Mouse (Mus musculus) embryonic facial prominence, embryonic 11.5 days (tissue): ENCODE measurements around the gene Phf24. TPM values are rescaled to one million over a fixed set of nuclear protein-coding genes. Genes with fewer than 3 reads are reported as not detected.
A peak's percentile ranks its signal among the peaks of the same experiment; 100 is the strongest.

Experiments used
- ATAC-seq: fragments of 200-750 bp; cut with Nextera tagmentation; replicated peaks from 2 replicates; pipeline ENCODE4 v1.8.0; 2017; ENCODE audit warnings: low read depth; ENCODE audit not compliant: insufficient number of reproducible peaks, low FRiP score, low TSS enrichment
- DNase-seq: peaks from one replicate; pipeline ENCODE4 v3.0.0-alpha.2; 2015; ENCODE audit warnings: low spot score
- H3K27ac ChIP-seq: fragments of 300-500 bp; sonication (generic); replicated peaks from 2 replicates; pipeline ENCODE4 v1.5.1; 2014; ENCODE audit warnings: mild to moderate bottlenecking, low read depth, low read length, control low read depth
- H3K27me3 ChIP-seq: fragments of 300-500 bp; sonication (generic); 2 replicates; pipeline ENCODE4 v1.6.1; 2014; ENCODE audit warnings: mild to moderate bottlenecking, low read length, moderate library complexity, mixed read lengths; ENCODE audit not compliant: control insufficient read depth, insufficient read depth
- H3K36me3 ChIP-seq: fragments of 300-500 bp; sonication (generic); replicated peaks from 2 replicates; pipeline ENCODE4 v1.6.1; 2014; ENCODE audit warnings: low read depth, mild to moderate bottlenecking, low read length, moderate library complexity, mixed read lengths; ENCODE audit not compliant: control insufficient read depth, insufficient read depth
- H3K4me1 ChIP-seq: fragments of 300-500 bp; sonication (generic); 2 replicates; pipeline ENCODE4 v1.6.1; 2014; ENCODE audit warnings: low read length, mixed read lengths; ENCODE audit not compliant: control insufficient read depth, insufficient read depth
- H3K4me2 ChIP-seq: fragments of 300-500 bp; sonication (generic); 2 replicates; pipeline ENCODE4 v1.6.1; 2014; ENCODE audit warnings: low read depth, mild to moderate bottlenecking, control low read depth, low read length, moderate library complexity
- H3K4me3 ChIP-seq: fragments of 300-500 bp; sonication (generic); 2 replicates; pipeline ENCODE4 v1.5.1; 2014; ENCODE audit warnings: low read depth, low read length, control low read depth
- H3K9ac ChIP-seq: fragments of 300-500 bp; sonication (generic); replicated peaks from 2 replicates; pipeline ENCODE4 v1.6.1; 2014; ENCODE audit warnings: mild to moderate bottlenecking, control low read depth, low read length
- H3K9me3 ChIP-seq: fragments of 300-500 bp; sonication (generic); replicated peaks from 2 replicates; pipeline ENCODE4 v1.6.1; 2016; ENCODE audit warnings: mild to moderate bottlenecking, low read length, inconsistent platforms, mixed read lengths; ENCODE audit not compliant: control insufficient read depth
- WGBS: fragments of 180-500 bp; shearing (Covaris S2); extraction: QIAGEN DNeasy Blood & Tissue Kit; methylation state at CpG from one replicate; pipeline ENCODE4 v1.1.7; 2014; 5-methylcytosine and 5-hydroxymethylcytosine counted together
- polyA plus RNA-seq: library from polyadenylated mRNA; unstranded; fragments of >200 nt; fragmentation: Nextera tagmentation; extraction: Ambion mirVana; gene quantifications from 2 replicates; pipeline ENCODE4 v1.2.1, GENCODE M21; 2014

Gene Phf24
- polyA plus RNA-seq, 1 experiment from 2014 or later, result 0.80 TPM

DNA sequence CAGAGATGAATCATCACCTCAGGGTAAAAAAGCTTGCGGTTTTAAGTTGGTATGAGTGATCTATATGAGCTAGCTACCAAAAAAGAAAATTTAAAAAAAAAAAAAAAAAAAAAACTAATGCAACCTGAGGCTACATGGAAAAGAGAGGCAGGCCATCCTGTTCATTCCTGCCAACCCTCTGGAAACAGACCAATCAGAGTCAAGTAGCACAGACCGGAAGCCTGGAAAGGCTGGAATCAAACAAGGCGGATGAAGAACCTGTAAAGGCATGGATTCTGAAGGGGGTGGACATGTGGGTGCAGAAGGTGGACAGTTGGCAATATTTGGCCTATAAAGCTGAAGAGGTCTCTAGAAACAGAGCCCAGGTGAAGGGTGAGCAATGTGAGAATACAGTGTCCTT, 29.0 kb downstream of the Phf24 start:
- Histone ChIP-seq H3K9me3 (no peaks in the 10 kb centered on the region), H3K4me3 (no peak overlapping the region), H3K27me3 (no peaks in the 10 kb centered on the region), H3K4me2 (no peak overlapping the region), H3K9ac (no peak overlapping the region), H3K4me1 (no peaks in the 10 kb centered on the region; the same call in 1 of the 2 replicates), H3K27ac (no peak overlapping the region), H3K36me3 (no peaks in the 10 kb centered on the region)
- 84% methylated on average over 3 of the region's 3 CpGs for WGBS
- ATAC-seq (no peak), DNase-seq (no peak)

DNA sequence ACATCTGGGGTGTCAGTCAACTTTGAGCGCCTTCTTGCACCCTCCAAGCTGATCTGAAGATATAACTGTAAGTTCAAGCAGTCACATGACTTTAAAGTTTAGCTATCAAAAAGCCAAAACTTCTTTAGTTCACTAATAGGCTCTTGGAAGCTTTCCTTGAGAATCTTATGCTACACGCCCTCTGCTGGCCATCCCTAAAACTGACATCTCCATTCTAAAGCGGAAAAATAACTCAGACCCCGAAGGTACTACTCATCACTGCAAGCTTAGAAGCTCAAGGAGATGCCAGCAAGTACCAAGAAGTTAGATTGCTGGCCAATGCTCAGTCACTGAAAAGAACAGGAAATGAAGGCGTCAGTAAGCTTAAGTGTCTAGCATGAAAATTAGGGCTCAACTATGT, 29.5 kb downstream of the Phf24 start:
- Histone ChIP-seq H3K36me3 (no peaks in the 10 kb centered on the region), H3K4me3 (no peak overlapping the region), H3K27ac (no peak overlapping the region), H3K4me2 (no peak overlapping the region), H3K4me1 (no peaks in the 10 kb centered on the region; the same call in 1 of the 2 replicates), H3K9me3 (no peaks in the 10 kb centered on the region), H3K9ac (no peak overlapping the region), H3K27me3 (no peaks in the 10 kb centered on the region)
- DNase-seq, result peak; percentile 81
- WGBS, result 9% methylated on average over 5 of the region's 5 CpGs
- ATAC-seq, result no peak

DNA sequence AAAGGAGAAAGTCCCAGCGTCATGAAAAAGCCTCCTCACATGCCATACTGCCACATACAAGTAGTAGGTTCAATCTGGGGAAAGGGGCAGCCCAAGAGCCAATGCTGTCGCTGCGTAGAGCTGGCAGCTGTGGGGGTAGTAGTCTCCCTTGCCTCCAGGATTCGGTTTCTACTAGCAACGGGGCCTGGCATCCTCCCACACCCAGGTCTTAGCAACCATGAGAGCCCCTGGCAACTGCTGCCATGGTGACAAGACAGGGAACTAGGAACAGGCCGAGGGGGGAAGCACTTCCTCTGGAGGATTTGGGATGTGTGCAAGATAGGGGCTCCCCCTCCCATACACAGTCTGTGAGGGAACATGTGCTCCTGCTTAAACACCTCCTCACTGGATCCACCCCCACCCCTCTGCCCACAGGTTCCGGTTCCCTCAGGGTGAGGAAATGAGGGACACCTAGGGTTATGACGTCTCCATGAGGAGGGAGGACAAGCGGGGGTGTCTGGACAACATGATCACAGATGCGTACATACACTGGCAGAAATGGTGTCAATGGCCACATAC, 30.4 kb downstream of the Phf24 start:
- no peak overlapping the region for H3K4me2 ChIP-seq
- ATAC-seq (no peak), DNase-seq (peak; percentile 31)
- H3K4me3 ChIP-seq, result no peak overlapping the region
- no peaks in the 10 kb centered on the region for H3K36me3 ChIP-seq
- H3K9ac ChIP-seq, result no peak overlapping the region
- H3K4me1 ChIP-seq, result no peaks in the 10 kb centered on the region; the same call in 1 of the 2 replicates
- H3K27ac ChIP-seq, result no peak overlapping the region
- WGBS, result 54% methylated on average over 10 of the region's 10 CpGs
- no peaks in the 10 kb centered on the region for H3K27me3 ChIP-seq
- no peaks in the 10 kb centered on the region for H3K9me3 ChIP-seq

DNA sequence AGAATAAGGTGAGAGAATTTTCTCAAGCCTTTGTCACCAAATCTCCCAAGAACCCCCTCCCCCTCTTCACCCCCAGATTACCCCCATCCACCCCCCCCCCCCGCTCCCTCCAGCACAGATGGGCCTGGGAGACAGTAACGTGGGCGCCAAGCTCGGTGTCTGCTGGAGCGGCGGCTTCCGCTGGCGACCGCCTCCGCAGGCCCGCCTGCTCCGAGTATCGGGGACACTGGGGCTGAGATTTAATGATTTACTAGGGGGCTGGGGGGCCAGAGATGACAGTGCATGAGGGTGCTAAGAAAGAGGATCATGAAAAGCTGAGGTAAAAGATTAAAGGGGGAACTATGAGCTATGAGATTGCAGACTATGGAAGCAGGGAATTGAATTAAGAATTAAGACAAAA, 32.1 kb downstream of the Phf24 start:
- Histone ChIP-seq H3K4me1 (no peaks in the 10 kb centered on the region; the same call in 1 of the 2 replicates), H3K9ac (no peak overlapping the region), H3K27ac (no peak overlapping the region), H3K4me2 (no peak overlapping the region), H3K27me3 (no peaks in the 10 kb centered on the region), H3K36me3 (no peaks in the 10 kb centered on the region), H3K9me3 (no peaks in the 10 kb centered on the region), H3K4me3 (no peak overlapping the region)
- DNase-seq, result no peak
- no peak for ATAC-seq
- 44% methylated on average over 13 of the region's 13 CpGs for WGBS

DNA sequence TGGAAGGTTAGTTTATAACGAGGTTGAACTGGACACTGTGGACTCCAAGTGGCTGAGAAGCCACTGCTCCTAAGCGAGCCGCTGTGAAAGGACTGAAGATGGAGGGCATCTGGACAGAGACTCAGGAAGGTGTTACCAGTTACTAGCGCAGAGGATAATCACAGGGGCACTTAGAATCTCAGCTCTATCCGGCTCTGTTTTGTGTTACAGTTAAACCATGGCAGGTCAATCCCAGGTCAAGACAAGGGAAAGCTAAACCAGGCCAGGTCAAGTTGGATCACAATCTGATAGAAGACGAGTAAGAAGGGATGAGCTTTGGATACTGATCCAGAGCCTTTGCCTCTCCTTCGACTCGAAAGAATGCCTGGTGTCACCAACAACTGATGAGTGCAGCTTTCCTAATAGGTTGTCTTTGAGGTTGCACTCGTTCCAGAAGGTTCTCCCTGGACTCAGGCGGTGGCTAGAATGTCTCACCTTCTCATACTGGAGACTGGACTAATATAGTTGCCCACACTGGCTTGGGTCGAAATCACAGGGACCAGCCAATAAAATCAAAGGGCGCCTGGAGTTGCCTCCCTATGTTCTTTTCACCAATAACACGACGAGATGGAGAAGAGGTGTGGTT, 32.7 kb downstream of the Phf24 start:
- 11% methylated on average over 14 of the region's 14 CpGs for WGBS
- H3K27ac ChIP-seq, result no peak overlapping the region

DNA sequence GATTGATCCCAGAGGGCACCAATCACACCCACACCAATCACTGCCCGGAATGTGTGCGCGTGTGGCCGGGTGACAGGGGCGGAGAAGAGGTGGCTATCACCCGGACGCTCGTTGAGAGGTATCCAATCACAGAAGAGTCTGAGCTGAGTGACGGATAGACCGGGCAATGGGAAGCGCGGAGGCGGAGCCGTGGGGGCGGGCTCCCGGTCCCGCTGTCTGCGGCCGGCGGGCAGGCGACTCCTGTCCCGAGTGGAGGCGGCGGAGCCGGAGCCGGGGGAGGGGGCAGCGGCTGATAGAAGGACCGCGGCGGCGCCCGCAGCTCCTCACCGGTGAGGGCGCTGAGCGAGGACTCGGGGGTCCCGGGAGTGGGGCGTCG, 33.2 kb downstream of the Phf24 start, which contains the start of gene Dnajb5:
TSS of gene Dnajb5 (plus strand) at position 139 of the 376 bp plus-strand sequence.
- no peaks in the 10 kb centered on the region for H3K9me3 ChIP-seq
- H3K9ac ChIP-seq, result peak within 1 kb of the TSS; percentile 87
- no peaks in the 10 kb centered on the region for H3K27me3 ChIP-seq
- H3K27ac ChIP-seq, result peak within 1 kb of the TSS; percentile 72
- no peaks in the 10 kb centered on the region for H3K36me3 ChIP-seq
- DNase-seq, result peak; percentile 97
- WGBS, result under 1% methylated on average over 39 of the region's 39 CpGs
- H3K4me1 ChIP-seq, result no peaks in the 10 kb centered on the region; the same call in 1 of the 2 replicates
- H3K4me2 ChIP-seq, result peak within 1 kb of the TSS; percentile 73
- peak; percentile 95 for ATAC-seq
- H3K4me3 ChIP-seq, result peak within 1 kb of the TSS; percentile 79

More for the DNA sequence above, 32.7 kb downstream of the Phf24 start:
- H3K4me2 ChIP-seq, result peak overlapping the region; percentile 29
- no peaks in the 10 kb centered on the region for H3K9me3 ChIP-seq
- H3K27me3 ChIP-seq, result no peaks in the 10 kb centered on the region
- ATAC-seq, result no peak
- no peak overlapping the region; the same call in 1 of the 2 replicates for H3K9ac ChIP-seq
- H3K36me3 ChIP-seq, result no peaks in the 10 kb centered on the region
- H3K4me1 ChIP-seq, result no peaks in the 10 kb centered on the region; the same call in 1 of the 2 replicates
- peak overlapping the region; percentile 79; the same call in 1 of the 2 replicates for H3K4me3 ChIP-seq
- no peak for DNase-seq

DNA sequence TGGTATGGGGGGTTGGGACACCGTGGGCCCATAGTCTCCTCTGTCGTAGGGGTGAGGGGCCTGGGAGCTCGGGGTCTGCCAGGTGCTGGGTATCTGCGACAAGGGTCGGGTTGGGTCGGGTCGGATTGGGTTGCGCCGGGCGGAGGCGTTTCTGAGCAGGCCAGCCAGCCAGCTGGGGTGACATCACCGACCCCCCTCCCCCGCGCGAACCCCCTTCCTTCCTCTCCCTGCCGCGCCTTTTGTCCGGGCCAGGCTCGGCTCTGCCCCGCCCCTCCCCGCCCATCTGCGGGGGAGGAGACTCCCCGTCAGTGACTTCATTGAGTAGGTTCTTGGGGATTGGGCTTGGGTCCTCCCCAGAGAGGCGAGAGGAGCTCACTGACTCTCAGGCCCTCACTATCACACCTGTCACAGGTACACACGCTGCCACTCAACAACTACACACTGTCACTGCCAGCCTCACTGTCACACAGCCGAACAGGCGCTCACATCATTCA, 33.7 kb downstream of the Phf24 start:
- no peaks in the 10 kb centered on the region; the same call in 1 of the 2 replicates for H3K4me1 ChIP-seq
- peak; percentile 64 for ATAC-seq

More for the DNA sequence above, 33.7 kb downstream of the Phf24 start:
- no peaks in the 10 kb centered on the region for H3K9me3 ChIP-seq
- peak overlapping the region; percentile 73 for H3K4me2 ChIP-seq
- H3K27me3 ChIP-seq, result no peaks in the 10 kb centered on the region
- H3K9ac ChIP-seq, result peak overlapping the region; percentile 87
- peak overlapping the region; percentile 79 for H3K4me3 ChIP-seq
- no peaks in the 10 kb centered on the region for H3K36me3 ChIP-seq
- DNase-seq, result peak; percentile 93
- peak overlapping the region; percentile 72 for H3K27ac ChIP-seq
- WGBS, result 2% methylated on average over 15 of the region's 27 CpGs
